In genomic region chr1:172201967-172202880, GRCm38 (mm10) we compare ENCODE assay signal across 9 mouse cellular contexts. TPM values are rescaled to one million over a fixed set of nuclear protein-coding genes. Genes with fewer than 3 reads are reported as not detected.
A peak's percentile ranks its signal among the peaks of the same experiment; 100 is the strongest.
DNase-seq lines count a peak whose midpoint lies in the region; ATAC-seq lines count a peak whose summit lies in the region.
"Had no signal": no experiment of that assay in that cellular context is flagged by ENCODE, and none has a peak within 500 bp of the region (broad histone marks: within the 10 kb centered on the region; RNA-seq: fewer than 3 reads in every experiment).

No protein-coding gene starts in this region.

- H3K27ac ChIP-seq in hindbrain, embryonic 15.5 days (replicated peaks) = peak overlapping the region; percentile 88
- H3K27ac ChIP-seq in neural tube, embryonic 15.5 days (replicated peaks) = peak overlapping the region; percentile 93

- peaks cover 71% of the 10 kb centered on the region for H3K4me1 ChIP-seq in hindbrain, embryonic 15.5 days (replicated peaks)
- H3K4me1 ChIP-seq in neural tube, embryonic 15.5 days = peaks cover 70% of the 10 kb centered on the region

- peak overlapping the region; percentile 93 for H3K4me2 ChIP-seq in hindbrain, embryonic 15.5 days
- peak overlapping the region; percentile 76 for H3K4me2 ChIP-seq in neural tube, embryonic 15.5 days

- ATAC-seq in hindbrain, embryonic 15.5 days (ENCODE audit: low FRiP score, low read depth) = no peak
- ATAC-seq in neural tube, embryonic 15.5 days (ENCODE audit: low FRiP score) = no peak

- H3K9ac ChIP-seq in hindbrain, embryonic 15.5 days = peak overlapping the region; percentile 27; the same call in 1 of the 2 replicates
- H3K9ac ChIP-seq in neural tube, embryonic 15.5 days (replicated peaks) = peak overlapping the region; percentile 40

- no peaks in the 10 kb centered on the region for H3K27me3 ChIP-seq in hindbrain, embryonic 15.5 days
- no peaks in the 10 kb centered on the region for H3K27me3 ChIP-seq in neural tube, embryonic 15.5 days (replicated peaks)

- peaks cover 28% of the 10 kb centered on the region for H3K36me3 ChIP-seq in hindbrain, embryonic 15.5 days
- peaks cover 29% of the 10 kb centered on the region for H3K36me3 ChIP-seq in neural tube, embryonic 15.5 days

- peak overlapping the region; percentile 23 for H3K4me3 ChIP-seq in hindbrain, embryonic 15.5 days
- H3K4me3 ChIP-seq in neural tube, embryonic 15.5 days (replicated peaks) = peak overlapping the region; percentile 16

- peak; percentile 91 for DNase-seq in heart, adult 11 months
- no peak for DNase-seq in heart, adult 8-10 months (ENCODE audit: low spot score)
- DNase-seq in Muller cell, postnatal 12 days (ENCODE audit: inconsistent ontology term) = peak; percentile 83
- DNase-seq in embryo, embryonic 9.5 days (ENCODE audit: extremely low spot score) = peak; percentile 68
- no peak for DNase-seq in layer of hippocampus, adult 8-10 months (ENCODE audit: low spot score in 2 of 2)
- no peak for DNase-seq in right cerebral cortex, adult 18-20 months

- H3K9me3 ChIP-seq in hindbrain, embryonic 15.5 days = no peaks in the 10 kb centered on the region
- H3K9me3 ChIP-seq in neural tube, embryonic 15.5 days (replicated peaks) = no peaks in the 10 kb centered on the region

- 5% methylated on average over 14 of the region's 14 CpGs for WGBS in hindbrain, embryonic 15.5 days
- WGBS in neural tube, embryonic 15.5 days = 6% methylated on average over 14 of the region's 14 CpGs

RNA-seq across cellular contexts. Expression of gene Pea15a, which starts 4.4 kb away (rescaled TPM):
- 10 to 100 TPM; 41.7 to 74.1 (median 60.0) TPM for total RNA-seq in heart, adult 8-10 months (2022)
- 454 and 489 TPM in 2 replicates for polyA plus RNA-seq in hindbrain, embryonic 15.5 days (2015; fragmentation: Nextera tagmentation; extraction: Ambion mirVana)
- polyA plus RNA-seq in neural tube, embryonic 15.5 days (2015; fragmentation: Nextera tagmentation; extraction: Ambion mirVana) = 378 and 415 TPM in 2 replicates
- 100 to 1,000 TPM; 445 to 463 (median 462) TPM for total RNA-seq in layer of hippocampus, adult 8-10 months (2022)

RNA-seq across cellular contexts. Expression of gene Casq1, which starts 17.4 kb away (rescaled TPM):
- total RNA-seq in heart, adult 8-10 months (2022) = 1 to 10 TPM; 2.5 to 6.9 (median 3.7) TPM
- 1.4 and 2.2 TPM in 2 replicates for polyA plus RNA-seq in hindbrain, embryonic 15.5 days (2015; fragmentation: Nextera tagmentation; extraction: Ambion mirVana)
- 3.8 and 4.0 TPM in 2 replicates for polyA plus RNA-seq in neural tube, embryonic 15.5 days (2015; fragmentation: Nextera tagmentation; extraction: Ambion mirVana)
- under 1 TPM in 3 of 4 experiments, not detected in 1; 0.67 to 0.91 (median 0.78) TPM for total RNA-seq in layer of hippocampus, adult 8-10 months (2022)

RNA-seq across cellular contexts. Expression of gene Dcaf8, which starts 54.3 kb away (rescaled TPM):
- 100 to 1,000 TPM; 120 to 132 (median 125) TPM for total RNA-seq in heart, adult 8-10 months (2022)
- 84.6 and 85.8 TPM in 2 replicates for polyA plus RNA-seq in hindbrain, embryonic 15.5 days (2015; fragmentation: Nextera tagmentation; extraction: Ambion mirVana)
- polyA plus RNA-seq in neural tube, embryonic 15.5 days (2015; fragmentation: Nextera tagmentation; extraction: Ambion mirVana) = 84.5 and 93.4 TPM in 2 replicates
- 100 to 1,000 TPM; 111 to 123 (median 119) TPM for total RNA-seq in layer of hippocampus, adult 8-10 months (2022)

RNA-seq across cellular contexts. Expression of gene Atp1a4, which starts 56.0 kb away (rescaled TPM):
- total RNA-seq in heart, adult 8-10 months (2022) = not detected
- 0.05 and 0.06 TPM in 2 replicates for polyA plus RNA-seq in hindbrain, embryonic 15.5 days (2015; fragmentation: Nextera tagmentation; extraction: Ambion mirVana)
- 0.05 TPM in 1 of 2 replicates, not detected in the other for polyA plus RNA-seq in neural tube, embryonic 15.5 days (2015; fragmentation: Nextera tagmentation; extraction: Ambion mirVana)
- total RNA-seq in layer of hippocampus, adult 8-10 months (2022) = not detected
- total RNA-seq: common myeloid progenitor, adult 5-6 weeks had no signal

RNA-seq across cellular contexts. Expression of gene Igsf8, which starts 59.2 kb away (rescaled TPM):
- 10 to 100 TPM in 3 of 4 experiments, 1 to 10 TPM in 1; 9.8 to 12.2 (median 11.5) TPM for total RNA-seq in heart, adult 8-10 months (2022)
- 75.3 and 79.0 TPM in 2 replicates for polyA plus RNA-seq in hindbrain, embryonic 15.5 days (2015; fragmentation: Nextera tagmentation; extraction: Ambion mirVana)
- 70.9 and 71.3 TPM in 2 replicates for polyA plus RNA-seq in neural tube, embryonic 15.5 days (2015; fragmentation: Nextera tagmentation; extraction: Ambion mirVana)
- total RNA-seq in layer of hippocampus, adult 8-10 months (2022) = 100 to 1,000 TPM; 226 to 260 (median 236) TPM

Comparison
In these comparisons a context has a peak if more than half of its experiments do, and no peak if none do; other contexts are left out.
1. DNase-seq: peak in heart, adult 11 months (single experiment), Muller cell, postnatal 12 days (single experiment) and embryo, embryonic 9.5 days (single experiment); none in heart, adult 8-10 months (single experiment), layer of hippocampus, adult 8-10 months (0 of 2) and right cerebral cortex, adult 18-20 months (single experiment).
2. RNA of gene Pea15a, which starts 4.4 kb away (total RNA-seq): 445 to 463 TPM in layer of hippocampus, adult 8-10 months; 41.7 to 74.1 TPM in heart, adult 8-10 months; every median in the first group is over 4 times any median in the second.